Mouse (Mus musculus) embryo, embryonic 9.5 days (tissue): ENCODE measurements around the gene Ovol3.

Experiments used
- DNase-seq: peaks from one replicate; pipeline ENCODE4 v3.0.0-alpha.2; 2017; ENCODE audit errors: extremely low spot score

Ovol3 gene

DNA sequence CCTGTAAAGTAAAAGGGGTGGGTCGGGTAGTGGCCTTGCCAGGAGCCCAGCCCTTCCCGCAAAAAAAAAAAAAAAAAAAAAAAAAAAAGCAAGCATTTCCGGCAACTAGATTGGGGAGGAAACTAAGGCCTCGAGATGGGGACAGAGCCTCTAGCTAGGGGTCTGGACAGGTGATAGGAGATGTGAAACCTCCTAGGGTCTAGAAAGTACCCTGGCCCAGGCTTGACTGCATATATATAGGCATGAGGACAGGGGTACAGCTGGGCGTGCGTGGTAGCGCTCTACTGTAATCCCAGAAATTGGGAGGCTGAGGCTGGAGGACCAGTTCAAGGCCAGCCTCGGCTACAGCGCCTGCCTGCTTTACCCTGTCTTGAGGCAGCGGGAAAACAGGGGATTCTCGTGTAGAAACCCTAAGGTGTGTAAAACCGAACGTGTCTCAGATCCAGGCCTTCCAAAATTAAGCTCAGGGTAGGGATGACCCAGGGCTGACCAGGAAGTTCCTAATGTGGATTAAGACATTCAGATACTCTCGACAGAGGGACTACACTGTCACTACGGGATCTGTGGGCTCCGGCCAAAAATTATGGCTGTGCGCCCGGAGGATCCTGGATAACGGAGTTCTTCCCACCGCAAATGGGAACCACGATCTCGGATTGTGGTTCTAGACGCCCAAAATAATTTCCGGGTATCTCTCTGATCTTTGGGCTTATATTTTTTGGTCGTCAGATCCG lies 41.3 kb downstream of the Ovol3 start:
- DNase-seq = peak; percentile 49

DNA sequence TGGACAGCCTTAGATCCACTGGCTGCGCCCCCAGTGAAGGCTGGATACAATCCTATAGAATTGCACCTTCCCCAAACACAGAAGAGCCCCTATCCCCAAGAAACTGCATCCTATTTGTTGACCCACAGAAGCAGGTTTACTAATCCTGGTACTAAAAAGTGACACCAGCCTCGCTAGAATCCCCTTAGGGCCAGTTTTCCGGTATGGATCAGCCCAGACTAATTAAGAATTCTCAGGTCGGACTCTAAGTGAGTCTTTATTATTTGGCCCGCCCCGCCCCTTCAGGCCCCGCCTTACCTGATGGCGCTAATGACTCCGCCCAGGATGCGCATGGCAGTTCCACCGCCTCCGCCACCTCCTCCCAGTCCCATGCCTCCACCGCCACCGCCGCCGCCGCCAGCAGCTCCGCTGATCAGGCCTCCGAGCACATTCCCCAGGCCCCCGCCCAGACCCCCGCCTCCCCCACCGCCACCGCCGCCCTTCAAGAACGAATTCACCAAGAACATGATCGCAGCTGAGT lies 41.9 kb downstream of the Ovol3 start:
- DNase-seq = peak; percentile 87

DNA sequence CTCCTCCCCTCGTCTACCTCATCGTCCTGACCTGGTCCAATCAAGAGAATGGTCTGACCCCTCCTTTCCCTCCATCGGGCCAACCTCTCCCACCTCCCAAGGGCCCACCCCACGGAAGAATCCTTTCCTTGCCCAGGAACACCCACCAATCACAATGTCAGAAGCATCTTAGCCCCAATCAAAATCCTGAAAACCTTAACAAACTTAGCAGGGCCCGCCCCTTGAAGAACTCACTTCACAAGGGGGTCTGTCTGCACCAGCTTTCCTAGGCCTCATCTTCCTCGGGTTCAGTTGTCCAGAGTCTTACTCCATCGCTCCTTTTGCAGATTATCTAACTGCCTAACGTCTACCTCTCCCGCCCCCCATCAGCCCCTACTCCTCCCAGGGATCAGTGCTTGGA lies 42.5 kb downstream of the Ovol3 start:
- peak; percentile 49 for DNase-seq

DNA sequence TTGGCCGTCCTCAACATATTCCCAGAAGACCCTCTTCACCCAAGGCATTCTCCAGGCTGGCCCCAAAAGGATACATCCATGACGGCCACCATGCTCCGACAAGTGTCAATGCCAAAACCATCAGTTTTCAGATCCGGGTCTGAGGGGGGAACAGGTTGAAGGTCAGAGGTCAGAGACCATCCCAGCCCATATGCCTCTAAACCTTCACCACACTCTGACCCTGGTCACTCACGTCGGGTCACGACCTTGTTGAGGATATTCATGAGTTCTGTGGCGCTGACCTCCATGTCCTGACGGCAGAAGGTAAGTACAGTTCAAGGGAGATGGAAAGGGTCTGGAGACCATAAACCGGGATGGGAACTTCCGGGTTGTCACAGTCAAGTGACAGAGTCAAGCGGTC lies 43.4 kb downstream of the Ovol3 start:
- DNase-seq = no peak

DNA sequence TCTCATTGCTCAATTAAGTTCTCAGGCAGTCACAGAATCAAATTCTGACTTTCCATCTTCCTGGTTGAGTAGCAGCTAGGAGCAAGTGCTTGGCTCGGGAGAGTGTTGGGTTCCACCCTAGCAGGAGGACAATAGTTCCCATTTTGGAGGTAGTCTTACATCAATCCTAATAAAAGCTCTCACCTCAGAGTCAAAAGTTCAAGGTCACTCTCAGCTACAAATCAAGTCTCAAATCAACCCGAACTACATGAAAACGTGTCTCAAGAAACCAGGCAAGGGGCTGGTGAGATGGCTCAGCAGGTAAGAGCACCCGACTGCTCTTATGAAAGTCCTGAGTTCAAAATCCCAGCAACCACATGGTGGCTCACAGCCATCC lies 46.4 kb downstream of the Ovol3 start:
- no peak for DNase-seq

DNA sequence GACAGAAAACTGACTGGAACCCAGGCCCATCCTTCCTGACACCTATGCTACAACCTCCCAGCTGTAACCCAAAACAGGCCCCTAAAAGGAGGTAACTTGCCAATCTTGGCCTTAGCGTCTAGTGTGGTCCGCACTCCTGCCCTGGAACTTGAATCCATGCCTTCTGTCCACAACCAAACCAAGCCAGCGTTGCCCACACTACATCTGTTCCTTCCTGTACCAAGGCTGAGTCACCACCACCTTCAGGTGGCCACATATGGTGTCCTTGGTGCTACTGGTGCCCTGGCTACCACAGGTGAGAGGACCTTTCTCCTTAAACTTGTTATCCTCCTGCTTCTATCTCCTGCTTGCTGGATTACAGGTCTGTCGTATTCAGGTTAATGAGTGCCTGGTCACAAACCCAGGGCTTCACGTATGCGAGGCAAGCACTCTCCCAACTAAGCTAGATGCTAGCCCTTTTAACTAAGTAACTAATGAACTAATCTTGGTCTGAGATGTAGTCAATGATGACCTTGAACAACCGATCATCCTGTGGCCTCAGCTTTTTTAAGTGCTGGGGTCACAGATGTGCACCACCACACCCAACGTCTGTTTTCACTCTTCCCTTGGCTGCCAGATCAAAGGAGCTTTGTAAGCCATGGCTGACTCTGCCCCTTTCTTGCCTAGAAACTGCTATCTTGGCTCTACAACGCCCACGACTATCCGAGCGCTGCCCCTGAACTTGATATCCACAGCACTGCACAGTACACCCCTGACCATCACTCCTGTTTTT lies 47.0 kb downstream of the Ovol3 start:
- DNase-seq = no peak

DNA sequence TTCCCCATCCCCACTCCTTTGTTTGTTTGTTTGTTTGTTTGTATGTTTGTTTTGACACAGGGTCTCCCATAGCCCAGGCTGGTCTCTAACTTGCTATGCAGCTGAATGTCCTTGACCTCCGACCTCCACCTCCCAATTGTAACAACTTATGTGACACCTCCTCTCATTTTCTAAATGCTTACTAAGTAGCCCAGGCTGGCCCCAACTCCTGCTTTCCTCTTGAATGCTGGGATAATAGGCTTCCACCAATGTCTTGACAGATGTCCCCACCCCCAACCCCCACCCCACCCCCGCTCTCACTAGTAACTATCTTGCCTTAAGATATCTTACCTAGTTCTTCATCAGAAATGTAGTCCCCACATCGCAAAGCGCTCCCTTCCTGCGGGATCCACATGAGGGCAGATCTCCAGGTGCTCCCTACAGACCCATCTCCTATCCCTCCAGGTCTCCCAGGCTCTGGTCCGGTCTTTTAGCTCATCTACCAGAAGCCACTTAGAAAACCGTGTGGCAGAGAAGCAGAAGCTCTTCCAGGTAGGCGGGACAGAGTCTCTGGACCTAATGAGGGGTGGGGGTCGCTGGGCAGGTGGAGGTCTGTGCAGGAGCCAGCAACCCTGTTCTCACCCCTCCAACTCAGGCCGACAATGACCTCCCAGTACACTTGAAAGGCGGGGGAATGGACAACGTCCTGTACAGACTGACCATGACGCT lies 50.7 kb downstream of the Ovol3 start:
- DNase-seq = no peak

DNA sequence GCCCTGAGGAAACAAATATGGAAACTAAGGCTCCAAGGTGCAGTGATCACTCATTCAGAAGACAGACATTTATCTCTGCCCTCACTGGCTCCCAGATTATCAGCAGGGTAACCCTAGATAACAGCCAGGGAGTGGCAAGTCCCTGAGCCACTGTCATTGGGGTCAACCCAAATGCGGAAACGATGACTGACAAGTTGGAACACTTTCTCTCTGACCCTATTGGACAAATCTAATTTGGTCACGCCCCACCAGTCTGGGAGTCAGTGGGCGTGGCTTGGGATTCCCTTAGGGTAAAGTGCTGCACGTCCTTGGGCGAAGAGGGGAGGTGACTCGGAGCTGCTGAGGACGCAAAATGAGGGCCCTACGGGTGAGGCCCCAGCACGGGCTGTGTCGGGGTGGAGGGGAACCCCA lies 51.6 kb downstream of the Ovol3 start, which contains the start of gene Cox7a1:
TSS of gene Cox7a1 (plus strand) at position 266 of the 411 bp plus-strand sequence.
- DNase-seq = peak; percentile 86
